Mouse (Mus musculus) liver, embryonic 14.5 days (tissue): ENCODE results near the gene Camp.

Source experiments
- CTCF ChIP-seq: IDR thresholded peaks from 2 replicates; pipeline ENCODE4 v1.5.1; 2016; ENCODE audit warnings: antibody characterized with exemption, low read depth, control low read depth
- EP300 ChIP-seq: IDR thresholded peaks from 2 replicates; pipeline ENCODE4 v1.6.1; 2016; ENCODE audit warnings: antibody characterized with exemption, low read depth

- TF ChIP-seq CTCF (peak; percentile 75), EP300 (no peak)
Observed at GRCm38 (mm10) chr9:109874797-109875691, 25.6 kb upstream of the Camp start, which contains the start of gene Cdc25a.
